Comparison of ENCODE assay signal across 8 mouse cellular contexts in genomic region chr9:100520586-100520985, GRCm38 (mm10). TPM values are rescaled to one million over a fixed set of nuclear protein-coding genes. Genes with fewer than 3 reads are reported as not detected.
DNase-seq lines count a peak whose midpoint lies in the region; ATAC-seq and TF ChIP-seq lines count a peak whose summit lies in the region.

No protein-coding gene starts in this region.

- H3K4me1 ChIP-seq in hindbrain, embryonic 11.5 days (replicated peaks; ENCODE audit: control insufficient read depth, insufficient read depth, low read length) = no peaks in the 10 kb centered on the region
- 0 out of 2 replicates have a peak, but pooled peaks cover 2% of the 10 kb centered on the region for H3K4me1 ChIP-seq in hindbrain, embryonic 12.5 days
- H3K4me1 ChIP-seq in CH12.LX (ENCODE audit: control insufficient read depth in 1 of 2, insufficient read depth in 2 of 2) = peaks cover 0 to 21% of the 10 kb centered on the region in 2 experiments; a peak in 2 of 4 replicates

- ATAC-seq in hindbrain, embryonic 11.5 days (ENCODE audit: low FRiP score) = no peak
- ATAC-seq in hindbrain, embryonic 12.5 days (ENCODE audit: low FRiP score) = no peak

- H3K27ac ChIP-seq in hindbrain, embryonic 11.5 days (ENCODE audit: low read depth, low read length) = no peak overlapping the region
- H3K27ac ChIP-seq in hindbrain, embryonic 12.5 days = no peak overlapping the region
- H3K27ac ChIP-seq in CH12.LX (ENCODE audit: insufficient read depth, low read depth) = no peak overlapping the region

- TF ChIP-seq RAD21 in CH12.LX (IDR thresholded peaks at IDR 0.05; ENCODE audit: low read depth, low read length) = peak; percentile 51

- peak; percentile 74 to 86 for TF ChIP-seq CTCF in CH12.LX (conservative IDR thresholded peaks at IDR 0.05 in 1 of 2, IDR thresholded peaks at IDR 0.05 in 1 of 2; ENCODE audit: low read depth in 2 of 2, low read length in 2 of 2)

- dilution Hi-C loops in CH12.LX (cut with MboI; ENCODE audit: extremely low pct_ligation_motif_present, extremely low pct_unique_long_range_greater_than_20kb, low sequenced_read_pairs) = no loop called here

- H3K4me3 ChIP-seq in hindbrain, embryonic 11.5 days (ENCODE audit: low read depth, low read length) = no peak overlapping the region
- no peak overlapping the region for H3K4me3 ChIP-seq in hindbrain, embryonic 12.5 days
- H3K4me3 ChIP-seq in CH12.LX (replicated peaks in 1 of 3; ENCODE audit: low read depth in 2 of 3, low read length in 2 of 3, poor library complexity in 1 of 3) = no peak overlapping the region

- peaks cover 12% of the 10 kb centered on the region; the same call in 1 of the 2 replicates for H3K79me2 ChIP-seq in CH12.LX (replicated peaks; ENCODE audit: control insufficient read depth, extremely low read depth, insufficient read depth, poor library complexity, severe bottlenecking)

- DNase-seq in hindbrain, embryonic 11.5 days (ENCODE audit: low spot score) = peak; percentile 78
- peak; percentile 44 for DNase-seq in CH12.LX (ENCODE audit: extremely low read depth)
- DNase-seq in c-Kit-positive CD71-positive TER-119-negative erythroid progenitor cells, embryonic 14.5 days (ENCODE audit: low read depth) = peak; percentile 44
- DNase-seq in frontal cortex, adult 2 months (ENCODE audit: extremely low spot score in 1 of 2, low spot score in 1 of 2) = peak; percentile 14 to 79
- peak; percentile 72 for DNase-seq in kidney, postnatal 10 days
- DNase-seq in lung, adult 18-20 months = peak; percentile 21 to 64
- DNase-seq in splenic B cell, adult 2 months (ENCODE audit: low read depth, low spot score) = peak; percentile 57

- TF ChIP-seq POLR2A in CH12.LX (IDR thresholded peaks at IDR 0.05; ENCODE audit: low read depth, low read length) = no peak

- no peaks in the 10 kb centered on the region for H3K36me3 ChIP-seq in hindbrain, embryonic 11.5 days (ENCODE audit: control insufficient read depth, insufficient read depth, low read length)
- no peaks in the 10 kb centered on the region for H3K36me3 ChIP-seq in hindbrain, embryonic 12.5 days
- no peaks in the 10 kb centered on the region for H3K36me3 ChIP-seq in CH12.LX (replicated peaks in 1 of 2; ENCODE audit: control insufficient read depth in 1 of 2, insufficient read depth in 1 of 2, low read length in 1 of 2)
- H3K36me3 ChIP-seq in splenic B cell, adult 2 months (ENCODE audit: control insufficient read depth, insufficient read depth, low read length, poor library complexity, severe bottlenecking) = no peaks in the 10 kb centered on the region

- H3K9ac ChIP-seq in hindbrain, embryonic 11.5 days (ENCODE audit: low read depth, low read length) = no peak overlapping the region
- no peak overlapping the region for H3K9ac ChIP-seq in hindbrain, embryonic 12.5 days
- H3K9ac ChIP-seq in CH12.LX (ENCODE audit: insufficient read depth, low read depth) = no peak overlapping the region

- H3K27me3 ChIP-seq in hindbrain, embryonic 11.5 days (ENCODE audit: control insufficient read depth, insufficient read depth, low read length) = no peaks in the 10 kb centered on the region
- no peaks in the 10 kb centered on the region for H3K27me3 ChIP-seq in hindbrain, embryonic 12.5 days
- H3K27me3 ChIP-seq in CH12.LX (replicated peaks) = no peaks in the 10 kb centered on the region
- no peaks in the 10 kb centered on the region for H3K27me3 ChIP-seq in splenic B cell, adult 2 months (ENCODE audit: control insufficient read depth, insufficient read depth, low read length, poor library complexity, severe bottlenecking)

- 3% methylated on average over 2 of the region's 2 CpGs for whole genome bisulfite sequencing in hindbrain, embryonic 11.5 days
- WGBS in hindbrain, embryonic 12.5 days = 0% methylated on average over 2 of the region's 2 CpGs

- in situ Hi-C loops in CH12.LX (cut with MboI; ENCODE audit: low pct_ligation_motif_present, low pct_unique_long_range_greater_than_20kb, low sequenced_read_pairs) = no loop called here

- no peaks in the 10 kb centered on the region for H3K9me3 ChIP-seq in hindbrain, embryonic 11.5 days (ENCODE audit: control insufficient read depth, low read length)
- H3K9me3 ChIP-seq in hindbrain, embryonic 12.5 days (replicated peaks) = no peaks in the 10 kb centered on the region
- H3K9me3 ChIP-seq in CH12.LX (replicated peaks; ENCODE audit: low read length) = no peaks in the 10 kb centered on the region

- TF ChIP-seq EP300 in CH12.LX (IDR thresholded peaks at IDR 0.05; ENCODE audit: low read length) = no peak

- H3K4me2 ChIP-seq in hindbrain, embryonic 11.5 days (replicated peaks; ENCODE audit: low read depth, low read length) = no peak overlapping the region
- no peak overlapping the region for H3K4me2 ChIP-seq in hindbrain, embryonic 12.5 days (replicated peaks)
- no peak overlapping the region for H3K4me2 ChIP-seq in CH12.LX (ENCODE audit: insufficient read depth, low read depth, poor library complexity, severe bottlenecking)

TF ChIP-seq in CH12.LX, 34 proteins besides CTCF, POLR2A, EP300 and RAD21:
- TF ChIP-seq SMC3 (IDR thresholded peaks at IDR 0.05; ENCODE audit: low read depth, low read length) = peak; percentile 49
- TF ChIP-seq GABPA (IDR thresholded peaks at IDR 0.05; ENCODE audit: insufficient replicate concordance, low read depth, low read length) = no peak
- TF ChIP-seq BHLHE40 (IDR thresholded peaks at IDR 0.05; ENCODE audit: low read depth, low read length) = peak; percentile 76

RNA-seq across cellular contexts. Expression of gene Nck1, which starts 25.3 kb away (rescaled TPM):
- 74.2 and 78.4 TPM in 2 replicates for polyA plus RNA-seq in hindbrain, embryonic 11.5 days (2014; fragmentation: Nextera tagmentation; extraction: Ambion mirVana)
- polyA plus RNA-seq in hindbrain, embryonic 12.5 days (2016; fragmentation: Nextera tagmentation; extraction: Ambion mirVana) = 68.5 and 75.0 TPM in 2 replicates
- total RNA-seq in CH12.LX (2012; rRNA removed) (16.7 and 17.5 TPM in 2 replicates), CH12.LX (2014; rRNA removed) (25.1 and 25.2 TPM in 2 replicates)
- polyA plus RNA-seq in CH12.LX (2012; ENCODE audit: insufficient read length, low read depth) = 27.4 and 31.9 TPM in 2 replicates
- 28.0 and 31.8 TPM in 2 replicates for polyA plus RNA-seq in frontal cortex, adult 2 months (2012; rRNA removed)

RNA-seq across cellular contexts. Expression of gene Il20rb, which starts 34.0 kb away (rescaled TPM):
- 0.77 and 0.94 TPM in 2 replicates for polyA plus RNA-seq in hindbrain, embryonic 11.5 days (2014; fragmentation: Nextera tagmentation; extraction: Ambion mirVana)
- polyA plus RNA-seq in hindbrain, embryonic 12.5 days (2016; fragmentation: Nextera tagmentation; extraction: Ambion mirVana) = 0.42 and 0.87 TPM in 2 replicates
- total RNA-seq in CH12.LX (2012; rRNA removed) = 0.42 and 1.0 TPM in 2 replicates
- total RNA-seq in CH12.LX (2014; rRNA removed) = 1.2 and 1.3 TPM in 2 replicates
- polyA plus RNA-seq in CH12.LX (2012; ENCODE audit: insufficient read length, low read depth) = 2.8 and 3.1 TPM in 2 replicates
- polyA plus RNA-seq in frontal cortex, adult 2 months (2012; rRNA removed) = 1.0 and 1.5 TPM in 2 replicates

RNA-seq across cellular contexts. Expression of gene Slc35g2, which starts 50.3 kb away (rescaled TPM):
- polyA plus RNA-seq in hindbrain, embryonic 11.5 days (2014; fragmentation: Nextera tagmentation; extraction: Ambion mirVana) = 5.9 and 9.2 TPM in 2 replicates
- 7.5 and 8.3 TPM in 2 replicates for polyA plus RNA-seq in hindbrain, embryonic 12.5 days (2016; fragmentation: Nextera tagmentation; extraction: Ambion mirVana)
- total RNA-seq in CH12.LX (2012; rRNA removed) (not detected in 2 replicates), CH12.LX (2014; rRNA removed) (not detected in 2 replicates)
- polyA plus RNA-seq in CH12.LX (2012; ENCODE audit: insufficient read length, low read depth) = 0.74 TPM in 1 of 2 replicates, not detected in the other
- polyA plus RNA-seq in frontal cortex, adult 2 months (2012; rRNA removed) = 21.0 and 23.6 TPM in 2 replicates
